Mouse (Mus musculus) activated CD4-positive, CD25-positive, alpha-beta regulatory T cell, adult 4 months (primary cell): ENCODE results near the gene Ttll1. TPM values are rescaled to one million over a fixed set of nuclear protein-coding genes. Genes with fewer than 3 reads are reported as not detected.

Experiments
- ATAC-seq: one replicate; pipeline ENCODE4 v1.8.0; 2017
- polyA plus RNA-seq, 2 experiments: library from polyadenylated mRNA; unstranded; fragments of 100-300 nt; shearing (Covaris generic); gene quantifications; one replicate each; pipeline ENCODE4 v1.2.1; 2017

The Ttll1 gene
- polyA plus RNA-seq, 2 experiments from 2014 or later: 8.4 to 9.8 TPM

- ATAC-seq: no peak
Observed at GRCm38 (mm10) chr15:83455034-83455433, 55.7 kb downstream of the Ttll1 start.

- ATAC-seq: no peak
Observed at GRCm38 (mm10) chr15:83454419-83454818, 56.3 kb downstream of the Ttll1 start.

- ATAC-seq: no peak
Observed at GRCm38 (mm10) chr15:83453879-83454278, 56.8 kb downstream of the Ttll1 start.

GRCm38 (mm10) chr15:83452219-83452760 lies 58.4 kb downstream of the Ttll1 start:
- no peak for ATAC-seq

GRCm38 (mm10) chr15:83451621-83452210 lies 59.0 kb downstream of the Ttll1 start:
- no peak for ATAC-seq

- ATAC-seq: no peak
Observed at GRCm38 (mm10) chr15:83450007-83450406, 60.7 kb downstream of the Ttll1 start.

GRCm38 (mm10) chr15:83448646-83449045 lies 62.0 kb downstream of the Ttll1 start:
- ATAC-seq: no peak

- no peak for ATAC-seq
Observed at GRCm38 (mm10) chr15:83447791-83448544, 62.7 kb downstream of the Ttll1 start.

GRCm38 (mm10) chr15:83445908-83446307 lies 64.8 kb downstream of the Ttll1 start:
- ATAC-seq: no peak

GRCm38 (mm10) chr15:83445383-83445782 lies 65.3 kb downstream of the Ttll1 start:
- no peak for ATAC-seq

- ATAC-seq: no peak
Observed at GRCm38 (mm10) chr15:83444425-83444824, 66.3 kb downstream of the Ttll1 start.

- no peak for ATAC-seq
Observed at GRCm38 (mm10) chr15:83442495-83443037, 68.1 kb downstream of the Ttll1 start.

GRCm38 (mm10) chr15:83440726-83441125 lies 70.0 kb downstream of the Ttll1 start:
- ATAC-seq: no peak

GRCm38 (mm10) chr15:83436541-83436940 lies 74.2 kb downstream of the Ttll1 start:
- ATAC-seq: no peak

- no peak for ATAC-seq
Observed at GRCm38 (mm10) chr15:83435324-83436090, 75.2 kb downstream of the Ttll1 start.

GRCm38 (mm10) chr15:83434692-83435091 lies 76.0 kb downstream of the Ttll1 start:
- ATAC-seq: no peak

Other genes starting within 250 kb of the Ttll1 start
- 10 to 100 TPM; 11.3 to 13.7 TPM for gene Arfgap3, start 160.6 kb downstream of the Ttll1 start, polyA plus RNA-seq
- gene Pacsin2, start 46.3 kb downstream of the Ttll1 start, polyA plus RNA-seq: 10 to 100 TPM; 21.2 to 24.9 TPM
- 1 to 10 TPM; 1.1 to 2.5 TPM for gene Bik, start 16.0 kb upstream of the Ttll1 start, polyA plus RNA-seq
- 100 to 1,000 TPM; 372 to 374 TPM for gene Tspo, start 52.7 kb upstream of the Ttll1 start, polyA plus RNA-seq
- gene Mcat, start 52.9 kb upstream of the Ttll1 start, polyA plus RNA-seq: 1 to 10 TPM; 3.3 to 3.4 TPM
- gene Ttll12, start 84.3 kb upstream of the Ttll1 start, polyA plus RNA-seq: 10 to 100 TPM; 12.2 to 14.2 TPM
- not detected for gene Scube1, start 214.1 kb upstream of the Ttll1 start, polyA plus RNA-seq